Mouse (Mus musculus) forebrain, embryonic 11.5 days (tissue): ENCODE data around the gene Slc39a11. TPM values are rescaled to one million over a fixed set of nuclear protein-coding genes. Genes with fewer than 3 reads are reported as not detected.

Source experiments
- ATAC-seq: fragments of 200-750 bp; cut with Nextera tagmentation; replicated peaks from 2 replicates; pipeline ENCODE4 v1.8.0; 2017; ENCODE audit warnings: moderate TSS enrichment; ENCODE audit not compliant: low FRiP score
- DNase-seq: peaks from one replicate; pipeline ENCODE4 v3.0.0-alpha.2; 2017; ENCODE audit warnings: low spot score
- H3K27ac ChIP-seq: fragments of 300-500 bp; sonication (generic); 2 replicates; pipeline ENCODE4 v1.5.1; 2014; ENCODE audit warnings: low read depth, low read length
- H3K27me3 ChIP-seq: fragments of 300-500 bp; sonication (generic); 2 replicates; pipeline ENCODE4 v1.6.1; 2014; ENCODE audit warnings: mild to moderate bottlenecking, low read length, mixed read lengths; ENCODE audit not compliant: control insufficient read depth, insufficient read depth
- H3K36me3 ChIP-seq: fragments of 300-500 bp; sonication (generic); 2 replicates; pipeline ENCODE4 v1.6.1; 2014; ENCODE audit warnings: mild to moderate bottlenecking, low read length, moderate library complexity, mixed read lengths; ENCODE audit not compliant: control insufficient read depth, insufficient read depth
- H3K4me1 ChIP-seq: fragments of 300-500 bp; sonication (generic); replicated peaks from 2 replicates; pipeline ENCODE4 v1.6.1; 2014; ENCODE audit warnings: low read length, mixed read lengths; ENCODE audit not compliant: control insufficient read depth, insufficient read depth
- H3K4me2 ChIP-seq: fragments of 300-500 bp; sonication (generic); 2 replicates; pipeline ENCODE4 v1.6.1; 2014; ENCODE audit warnings: low read depth, mild to moderate bottlenecking, low read length, moderate library complexity, mixed read lengths; ENCODE audit not compliant: severe bottlenecking
- H3K4me3 ChIP-seq: fragments of 300-500 bp; sonication (generic); 2 replicates; pipeline ENCODE4 v1.5.1; 2014; ENCODE audit warnings: low read depth, low read length
- H3K9ac ChIP-seq: fragments of 300-500 bp; sonication (generic); 2 replicates; pipeline ENCODE4 v1.6.1; 2014; ENCODE audit warnings: low read length
- H3K9me3 ChIP-seq: fragments of 300-500 bp; sonication (generic); 2 replicates; pipeline ENCODE4 v1.6.1; 2016; ENCODE audit warnings: low read length, mixed read lengths; ENCODE audit not compliant: control insufficient read depth
- WGBS: fragments of 180-500 bp; shearing (Covaris S2); extraction: QIAGEN DNeasy Blood & Tissue Kit; methylation state at CpG from one replicate; pipeline ENCODE4 v1.1.7; 2014; 5-methylcytosine and 5-hydroxymethylcytosine counted together
- polyA plus RNA-seq: library from polyadenylated mRNA; unstranded; fragments of >200 nt; fragmentation: Nextera tagmentation; extraction: Ambion mirVana; gene quantifications from 2 replicates; pipeline ENCODE4 v1.2.1, GENCODE M21; 2014

Gene Slc39a11
- polyA plus RNA-seq, 1 experiment from 2014 or later: 20.6 TPM

- H3K27ac ChIP-seq: no peak overlapping the region
- WGBS: 64% methylated on average over 11 of the region's 11 CpGs
- H3K4me2 ChIP-seq: no peak overlapping the region
- no peaks in the 10 kb centered on the region for H3K4me1 ChIP-seq
- no peak overlapping the region for H3K9ac ChIP-seq
- no peaks in the 10 kb centered on the region for H3K27me3 ChIP-seq
- ATAC-seq (0 out of 2 replicates have a peak, but pooled peaks have one; percentile 4), DNase-seq (no peak)
- no peak overlapping the region for H3K4me3 ChIP-seq
- H3K9me3 ChIP-seq: no peaks in the 10 kb centered on the region
- no peaks in the 10 kb centered on the region for H3K36me3 ChIP-seq
Observed at GRCm38 (mm10) chr11:113507716-113508480, 142.0 kb downstream of the Slc39a11 start.

GRCm38 (mm10) chr11:113505551-113506160, 144.2 kb downstream of the Slc39a11 start:
- Histone ChIP-seq H3K4me1 (no peaks in the 10 kb centered on the region), H3K9me3 (no peaks in the 10 kb centered on the region), H3K4me3 (no peak overlapping the region), H3K4me2 (no peak overlapping the region), H3K27ac (no peak overlapping the region), H3K9ac (no peak overlapping the region), H3K36me3 (no peaks in the 10 kb centered on the region), H3K27me3 (no peaks in the 10 kb centered on the region)
- ATAC-seq: no peak
- 87% methylated on average over 12 of the region's 12 CpGs for WGBS
- no peak for DNase-seq

- 81% methylated on average over 11 of the region's 11 CpGs for WGBS
- no peak for ATAC-seq
- Histone ChIP-seq H3K9me3 (no peaks in the 10 kb centered on the region), H3K36me3 (no peaks in the 10 kb centered on the region), H3K27me3 (no peaks in the 10 kb centered on the region), H3K27ac (no peak overlapping the region), H3K4me3 (no peak overlapping the region), H3K9ac (no peak overlapping the region), H3K4me2 (no peak overlapping the region), H3K4me1 (no peaks in the 10 kb centered on the region)
- DNase-seq: no peak
Observed at GRCm38 (mm10) chr11:113504459-113505062, 145.3 kb downstream of the Slc39a11 start.

GRCm38 (mm10) chr11:113502968-113503367, 146.9 kb downstream of the Slc39a11 start:
- DNase-seq (no peak), ATAC-seq (no peak)
- Histone ChIP-seq H3K9me3 (no peaks in the 10 kb centered on the region), H3K9ac (no peak overlapping the region), H3K4me3 (no peak overlapping the region), H3K4me1 (no peaks in the 10 kb centered on the region), H3K36me3 (no peaks in the 10 kb centered on the region), H3K27me3 (no peaks in the 10 kb centered on the region), H3K27ac (no peak overlapping the region), H3K4me2 (no peak overlapping the region)
- 83% methylated on average over 6 of the region's 6 CpGs for WGBS

- Histone ChIP-seq H3K4me3 (no peak overlapping the region), H3K36me3 (no peaks in the 10 kb centered on the region), H3K4me2 (no peak overlapping the region), H3K9ac (no peak overlapping the region), H3K4me1 (no peaks in the 10 kb centered on the region), H3K9me3 (no peaks in the 10 kb centered on the region), H3K27ac (no peak overlapping the region), H3K27me3 (no peaks in the 10 kb centered on the region)
- 75% methylated on average over 20 of the region's 20 CpGs for WGBS
- no peak for DNase-seq
- no peak for ATAC-seq
Observed at GRCm38 (mm10) chr11:113500631-113501305, 149.1 kb downstream of the Slc39a11 start.

- Histone ChIP-seq H3K9me3 (no peaks in the 10 kb centered on the region), H3K27me3 (no peaks in the 10 kb centered on the region), H3K36me3 (no peaks in the 10 kb centered on the region), H3K27ac (no peak overlapping the region), H3K9ac (no peak overlapping the region), H3K4me2 (no peak overlapping the region), H3K4me1 (no peaks in the 10 kb centered on the region), H3K4me3 (no peak overlapping the region)
- WGBS: 71% methylated on average over 9 of the region's 9 CpGs
- ATAC-seq (no peak), DNase-seq (no peak)
Observed at GRCm38 (mm10) chr11:113498889-113499288, 151.0 kb downstream of the Slc39a11 start.

GRCm38 (mm10) chr11:113494021-113494546, 155.8 kb downstream of the Slc39a11 start:
- Histone ChIP-seq H3K4me1 (no peaks in the 10 kb centered on the region), H3K4me2 (no peak overlapping the region), H3K9ac (no peak overlapping the region), H3K27ac (no peak overlapping the region), H3K4me3 (no peak overlapping the region), H3K36me3 (no peaks in the 10 kb centered on the region), H3K9me3 (no peaks in the 10 kb centered on the region), H3K27me3 (no peaks in the 10 kb centered on the region)
- 83% methylated on average over 12 of the region's 12 CpGs for WGBS
- ATAC-seq (no peak), DNase-seq (no peak)
